Mouse (Mus musculus) ES-E14 (cell line): ENCODE measurements at regions not wholly inside any gene's neighbourhood (a gene's known extent, or its start where the extent isn't known, plus 50 kb on each side); places are given as distances from the start of the nearest gene placed in this dataset.

Source experiments
- CHD2 ChIP-seq: IDR thresholded peaks from 2 replicates; pipeline ENCODE4 v1.6.1; 2014; ENCODE audit warnings: mild to moderate bottlenecking, low read depth, low read length, inconsistent platforms
- MAFK ChIP-seq: IDR thresholded peaks from 2 replicates; pipeline ENCODE4 v1.6.1; 2014; ENCODE audit warnings: mild to moderate bottlenecking, low read depth, low read length, inconsistent platforms; ENCODE audit not compliant: insufficient read depth
- ZC3H11A ChIP-seq: IDR thresholded peaks from 2 replicates; pipeline ENCODE4 v1.6.1; 2012; ENCODE audit warnings: low read depth, mild to moderate bottlenecking, inconsistent platforms, low read length, borderline replicate concordance
- ZNF384 ChIP-seq: IDR thresholded peaks from 2 replicates; pipeline ENCODE4 v1.6.1; 2012; ENCODE audit warnings: low read depth, low read length, inconsistent platforms

DNA sequence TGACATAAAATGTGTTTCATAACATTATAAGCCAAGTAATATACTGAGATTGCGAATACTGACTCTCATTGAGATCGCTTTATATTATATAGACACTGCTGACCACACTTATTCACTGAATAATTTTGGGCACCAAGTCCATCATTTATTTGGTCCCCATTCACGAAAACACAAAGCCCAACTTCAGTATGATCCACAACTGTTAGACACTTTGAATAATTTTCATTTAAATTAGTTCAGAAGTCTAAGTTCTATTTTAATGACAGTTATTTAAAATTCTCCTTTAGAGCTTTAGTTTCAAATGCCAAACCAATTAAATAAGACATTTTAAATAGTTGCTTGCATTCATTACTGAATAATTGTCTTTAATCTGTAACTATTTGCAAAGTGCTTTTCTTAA is 240.2 kb upstream of the Ptprz1 start:
- TF ChIP-seq ZC3H11A (no peak), ZNF384 (no peak), MAFK (no peak), CHD2 (no peak)
